ENCODE assay signal across 25 mouse cellular contexts in the genomic region with DNA sequence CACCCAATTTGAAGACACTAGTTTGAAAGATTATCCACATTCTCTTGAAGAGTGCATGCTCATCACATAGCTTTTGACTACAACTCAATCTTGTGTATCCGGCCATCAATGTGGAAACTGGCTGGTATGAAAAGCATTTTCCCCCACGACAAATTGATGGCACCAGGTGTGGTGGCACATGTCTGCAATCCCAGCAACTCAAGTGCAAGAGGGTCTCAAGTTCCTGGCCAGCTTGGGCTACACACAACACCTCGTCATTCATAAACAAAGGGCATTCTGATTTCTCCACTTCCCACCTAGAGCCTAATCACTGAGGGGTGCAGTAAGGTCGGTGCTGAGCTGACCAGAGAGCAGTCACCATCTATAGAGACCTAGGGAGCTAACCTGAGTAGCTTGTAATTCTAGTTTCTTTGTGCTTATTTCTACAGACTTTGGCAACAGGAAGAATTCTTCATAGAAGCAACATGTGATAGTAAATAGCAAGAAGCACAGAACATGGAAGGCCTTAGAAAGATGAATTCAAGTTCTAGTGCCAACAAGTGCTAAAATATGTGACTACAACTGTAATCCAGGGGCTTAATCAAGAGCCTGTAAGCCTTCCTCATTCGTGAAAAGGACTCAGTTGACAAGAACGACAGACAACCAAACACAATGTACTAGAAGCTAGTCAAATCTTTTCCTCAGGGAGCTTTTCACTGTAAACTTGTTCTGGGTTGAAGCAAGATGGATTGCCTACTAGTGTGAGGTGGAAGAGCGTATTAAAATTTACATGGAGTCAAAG. TPM values are rescaled to one million over a fixed set of nuclear protein-coding genes. Genes with fewer than 3 reads are reported as not detected.
"Had no signal": no experiment of that assay in that cellular context is flagged by ENCODE, and none has a peak within 500 bp of the region (broad histone marks: within the 10 kb centered on the region; RNA-seq: fewer than 3 reads in every experiment).

No protein-coding gene starts in this region.

- H3K36me3 ChIP-seq: intestine, embryonic 15.5 days; limb, embryonic 15.5 days; midbrain, embryonic 15.5 days; neural tube, embryonic 13.5 days; stomach, embryonic 15.5 days had no signal

- H3K9me3 ChIP-seq: intestine, embryonic 15.5 days; limb, embryonic 15.5 days; midbrain, embryonic 15.5 days; neural tube, embryonic 13.5 days; stomach, embryonic 15.5 days had no signal

- H3K4me1 ChIP-seq: intestine, embryonic 15.5 days; stomach, embryonic 15.5 days had no signal

- DNase-seq: kidney, adult 8-10 months; kidney, postnatal 25 days; lung, embryonic 14.5 days; lung, postnatal 10 days; lung, postnatal 4 days; retina, postnatal 1 day; right cerebral cortex, postnatal 4 days; spleen, adult 18-20 months; thymus, adult 2 months; thymus, postnatal 25 days had no signal

- ATAC-seq: intestine, embryonic 15.5 days; midbrain, embryonic 15.5 days had no signal

- H3K27me3 ChIP-seq: intestine, embryonic 15.5 days; limb, embryonic 15.5 days; midbrain, embryonic 15.5 days; neural tube, embryonic 13.5 days; stomach, embryonic 15.5 days had no signal

- H3K27ac ChIP-seq: intestine, embryonic 15.5 days; limb, embryonic 15.5 days; midbrain, embryonic 15.5 days; neural tube, embryonic 13.5 days; stomach, embryonic 15.5 days had no signal

- H3K4me2 ChIP-seq: limb, embryonic 15.5 days; midbrain, embryonic 15.5 days; stomach, embryonic 15.5 days had no signal

- H3K4me3 ChIP-seq: intestine, embryonic 15.5 days; midbrain, embryonic 15.5 days; stomach, embryonic 15.5 days had no signal

- H3K9ac ChIP-seq: intestine, embryonic 15.5 days; limb, embryonic 15.5 days; lung, embryonic 14.5 days; midbrain, embryonic 15.5 days; neural tube, embryonic 13.5 days; stomach, embryonic 15.5 days had no signal

RNA-seq across cellular contexts. Expression of a gene that starts 3.2 kb away (rescaled TPM):
- total RNA-seq: layer of hippocampus, postnatal 10 days; left cerebral cortex, adult 8-10 months; left cerebral cortex, postnatal 25 days; megakaryocyte, adult 5-6 weeks; monocyte, adult 5-6 weeks had no signal
- polyA plus RNA-seq: intestine, embryonic 15.5 days; kidney, embryonic 16.5 days; limb, embryonic 11.5 days; limb, embryonic 15.5 days; lung, embryonic 14.5 days; midbrain, embryonic 11.5 days; midbrain, embryonic 15.5 days; neural tube, embryonic 13.5 days; stomach, embryonic 15.5 days; testis, adult 2 months; thymus, adult 2 months; urinary bladder, adult 2 months had no signal
